Mouse (Mus musculus): ENCODE results near the gene St6gal1. TPM values are rescaled to one million over a fixed set of nuclear protein-coding genes. Genes with fewer than 3 reads are reported as not detected.

The St6gal1 gene
- polyA plus RNA-seq, 1 experiment: 22.1 TPM

DNA sequence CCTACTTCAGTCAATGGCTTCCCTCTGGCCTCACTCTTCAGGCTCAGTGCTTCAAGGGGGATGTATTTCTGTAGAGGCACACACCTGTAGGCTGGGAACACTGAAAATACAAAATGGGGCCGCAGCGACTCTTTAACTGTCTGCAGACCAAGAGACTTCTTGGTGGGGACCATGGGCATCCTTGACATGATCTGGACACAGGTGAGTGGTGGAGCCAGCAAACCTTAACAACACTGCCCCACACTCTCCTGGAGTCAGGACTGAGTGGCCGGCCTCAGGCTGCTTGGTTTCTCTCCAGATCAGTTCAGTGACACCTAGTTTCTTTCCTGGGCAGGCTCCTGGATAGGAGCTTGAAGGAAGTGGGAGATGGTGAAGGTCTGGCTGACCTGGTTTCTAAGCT lies 74.4 kb downstream of the St6gal1 start:
- DNase-seq: no peak
- H3K4me3 ChIP-seq (replicated peaks; ENCODE audit: extremely low read depth, low read depth, low read length): no peak overlapping the region
- TF ChIP-seq POLR2A (IDR thresholded peaks at IDR 0.05; ENCODE audit: borderline replicate concordance, extremely low read depth, low read depth, low read length) (no peak), CTCF (IDR thresholded peaks at IDR 0.05; ENCODE audit: insufficient read depth, low read length) (no peak)
- 93% methylated on average over 3 of the region's 3 CpGs for WGBS
- 0 out of 2 replicates have a peak, but pooled peaks cover 4% of the 10 kb centered on the region for H3K4me1 ChIP-seq (ENCODE audit: control insufficient read depth, insufficient read depth, low read length)

DNA sequence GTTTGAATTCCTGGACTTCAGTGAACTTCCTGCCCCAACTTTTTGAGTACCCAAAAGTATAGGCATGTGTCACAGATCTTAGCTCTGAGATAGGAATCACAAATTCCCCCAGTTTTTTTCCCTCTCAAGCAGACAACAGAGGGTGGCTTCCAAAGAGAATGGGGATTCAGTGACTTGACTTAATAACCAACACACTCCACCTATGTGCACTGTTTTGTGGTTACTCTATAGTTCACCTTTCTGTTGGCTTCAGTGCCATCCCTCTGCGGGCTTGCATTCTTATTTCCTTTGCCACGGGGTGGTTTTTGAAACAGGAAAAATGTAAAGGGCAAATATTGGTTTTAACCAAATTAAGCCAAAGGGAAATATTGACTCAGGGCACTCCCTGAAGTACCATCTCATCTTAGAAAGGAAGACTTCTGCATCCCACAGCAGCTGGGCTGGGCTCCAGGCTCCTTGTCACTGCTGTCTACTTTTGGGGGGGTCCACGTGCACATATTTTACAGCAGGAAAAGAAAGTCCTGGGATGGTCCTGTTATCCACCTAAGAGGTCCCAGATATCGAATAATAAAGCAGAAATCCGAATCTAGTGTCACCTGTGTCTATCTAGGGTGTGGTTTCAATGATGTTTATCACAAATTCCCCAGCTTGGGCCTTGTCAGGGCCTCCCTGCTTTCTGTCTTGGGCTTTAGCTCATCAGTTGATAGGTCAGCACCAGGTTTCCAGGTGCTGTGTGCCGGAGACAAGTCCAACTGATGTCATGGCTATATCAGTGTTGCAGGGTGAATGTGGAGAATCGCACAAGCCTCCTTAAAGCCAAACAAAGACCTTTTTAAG lies 75.6 kb downstream of the St6gal1 start:
- TF ChIP-seq CTCF (IDR thresholded peaks at IDR 0.05; ENCODE audit: insufficient read depth, low read length): no peak
- TF ChIP-seq POLR2A (IDR thresholded peaks at IDR 0.05; ENCODE audit: borderline replicate concordance, extremely low read depth, low read depth, low read length): no peak
- H3K4me3 ChIP-seq (replicated peaks; ENCODE audit: extremely low read depth, low read depth, low read length): no peak overlapping the region
- 0 out of 2 replicates have a peak, but pooled peaks cover 3% of the 10 kb centered on the region for H3K4me1 ChIP-seq (ENCODE audit: control insufficient read depth, insufficient read depth, low read length)
- WGBS: 71% methylated on average over 7 of the region's 7 CpGs
- DNase-seq: no peak

GRCm38 (mm10) chr16:23301762-23302161 lies 77.2 kb downstream of the St6gal1 start:
- Histone ChIP-seq H3K4me1 (ENCODE audit: control insufficient read depth, insufficient read depth, low read length) (peaks cover 7% of the 10 kb centered on the region), H3K4me3 (replicated peaks; ENCODE audit: extremely low read depth, low read depth, low read length) (no peak overlapping the region)
- TF ChIP-seq POLR2A (IDR thresholded peaks at IDR 0.05; ENCODE audit: borderline replicate concordance, extremely low read depth, low read depth, low read length) (no peak), CTCF (IDR thresholded peaks at IDR 0.05; ENCODE audit: insufficient read depth, low read length) (no peak)
- no peak for DNase-seq
- WGBS: 80% methylated on average over 7 of the region's 7 CpGs

- no peak for DNase-seq
- Histone ChIP-seq H3K4me1 (ENCODE audit: control insufficient read depth, insufficient read depth, low read length) (peaks cover 7% of the 10 kb centered on the region), H3K4me3 (replicated peaks; ENCODE audit: extremely low read depth, low read depth, low read length) (no peak overlapping the region)
- 40% methylated on average over 10 of the region's 10 CpGs for WGBS
- no peak for TF ChIP-seq POLR2A (IDR thresholded peaks at IDR 0.05; ENCODE audit: borderline replicate concordance, extremely low read depth, low read depth, low read length)
- TF ChIP-seq CTCF (IDR thresholded peaks at IDR 0.05; ENCODE audit: insufficient read depth, low read length): no peak
Measured at GRCm38 (mm10) chr16:23305830-23306623, 81.5 kb downstream of the St6gal1 start.

- peaks cover 7% of the 10 kb centered on the region for H3K4me1 ChIP-seq (ENCODE audit: control insufficient read depth, insufficient read depth, low read length)
- TF ChIP-seq CTCF (IDR thresholded peaks at IDR 0.05; ENCODE audit: insufficient read depth, low read length) (no peak), POLR2A (IDR thresholded peaks at IDR 0.05; ENCODE audit: borderline replicate concordance, extremely low read depth, low read depth, low read length) (no peak)
- DNase-seq: no peak
- 73% methylated on average over 12 of the region's 12 CpGs for WGBS
- no peak overlapping the region for H3K4me3 ChIP-seq (replicated peaks; ENCODE audit: extremely low read depth, low read depth, low read length)
Measured at GRCm38 (mm10) chr16:23307142-23307968, 82.8 kb downstream of the St6gal1 start.

GRCm38 (mm10) chr16:23308012-23308554 lies 83.5 kb downstream of the St6gal1 start:
- no peak for DNase-seq
- no peak overlapping the region for H3K4me3 ChIP-seq (replicated peaks; ENCODE audit: extremely low read depth, low read depth, low read length)
- TF ChIP-seq POLR2A (IDR thresholded peaks at IDR 0.05; ENCODE audit: borderline replicate concordance, extremely low read depth, low read depth, low read length): no peak
- TF ChIP-seq CTCF (IDR thresholded peaks at IDR 0.05; ENCODE audit: insufficient read depth, low read length): no peak
- 57% methylated on average over 4 of the region's 4 CpGs for WGBS
- peaks cover 7% of the 10 kb centered on the region for H3K4me1 ChIP-seq (ENCODE audit: control insufficient read depth, insufficient read depth, low read length)

DNA sequence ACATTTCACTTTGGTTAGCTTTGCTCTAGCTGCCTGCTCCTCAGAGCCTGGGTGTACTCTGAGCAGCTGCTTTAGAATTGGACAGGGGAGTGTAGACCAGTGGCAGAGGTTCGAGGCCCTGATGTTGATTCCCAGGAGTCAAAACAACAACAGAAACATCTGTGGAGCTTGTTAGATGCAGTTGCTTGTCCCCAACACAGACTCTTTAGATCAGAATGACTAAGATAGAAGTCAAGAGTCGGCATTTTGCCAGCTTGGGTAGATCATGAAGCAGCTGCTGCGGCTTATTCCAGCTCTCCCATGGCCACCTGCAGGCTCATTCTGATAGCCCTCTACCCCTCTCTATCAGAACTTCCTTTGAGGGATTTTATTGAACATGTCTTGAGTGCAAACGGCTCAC lies 84.5 kb downstream of the St6gal1 start:
- TF ChIP-seq POLR2A (IDR thresholded peaks at IDR 0.05; ENCODE audit: borderline replicate concordance, extremely low read depth, low read depth, low read length) (no peak), CTCF (IDR thresholded peaks at IDR 0.05; ENCODE audit: insufficient read depth, low read length) (no peak)
- WGBS: 78% methylated on average over 4 of the region's 4 CpGs
- no peak overlapping the region for H3K4me3 ChIP-seq (replicated peaks; ENCODE audit: extremely low read depth, low read depth, low read length)
- H3K4me1 ChIP-seq (ENCODE audit: control insufficient read depth, insufficient read depth, low read length): peaks cover 9% of the 10 kb centered on the region
- no peak for DNase-seq

GRCm38 (mm10) chr16:23312604-23313003 lies 88.1 kb downstream of the St6gal1 start:
- Histone ChIP-seq H3K4me3 (replicated peaks; ENCODE audit: extremely low read depth, low read depth, low read length) (no peak overlapping the region), H3K4me1 (ENCODE audit: control insufficient read depth, insufficient read depth, low read length) (peaks cover 10% of the 10 kb centered on the region)
- 89% methylated on average over 9 of the region's 9 CpGs for WGBS
- DNase-seq: no peak
- no peak for TF ChIP-seq CTCF (IDR thresholded peaks at IDR 0.05; ENCODE audit: insufficient read depth, low read length)
- no peak for TF ChIP-seq POLR2A (IDR thresholded peaks at IDR 0.05; ENCODE audit: borderline replicate concordance, extremely low read depth, low read depth, low read length)

DNA sequence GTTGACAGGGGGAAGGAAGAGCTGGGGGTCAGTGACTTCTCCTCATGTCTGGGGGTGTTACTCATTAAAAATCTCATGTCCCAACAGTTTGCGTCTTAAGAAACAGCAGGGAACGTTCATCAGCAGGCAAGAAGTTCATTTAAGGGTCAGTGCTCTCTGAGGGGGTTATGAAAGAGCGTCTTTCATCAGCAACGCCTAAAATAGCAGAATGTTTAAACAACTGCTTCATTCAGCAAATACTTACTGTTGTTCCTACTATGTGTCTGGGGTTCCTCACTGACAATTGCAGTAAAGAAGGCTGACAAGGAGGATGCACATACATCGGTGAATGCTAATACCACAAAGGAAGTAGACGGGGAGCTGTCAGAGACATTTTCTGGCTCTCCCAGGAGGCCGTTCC lies 90.2 kb downstream of the St6gal1 start:
- 18% methylated on average over 7 of the region's 7 CpGs for WGBS
- Histone ChIP-seq H3K4me1 (ENCODE audit: control insufficient read depth, insufficient read depth, low read length) (peaks cover 10% of the 10 kb centered on the region), H3K4me3 (replicated peaks; ENCODE audit: extremely low read depth, low read depth, low read length) (no peak overlapping the region)
- no peak for DNase-seq
- TF ChIP-seq CTCF (IDR thresholded peaks at IDR 0.05; ENCODE audit: insufficient read depth, low read length) (no peak), POLR2A (IDR thresholded peaks at IDR 0.05; ENCODE audit: borderline replicate concordance, extremely low read depth, low read depth, low read length) (no peak)
